Mouse (Mus musculus): ENCODE results near the gene C1qtnf1. TPM values are rescaled to one million over a fixed set of nuclear protein-coding genes. Genes with fewer than 3 reads are reported as not detected.

The C1qtnf1 gene
- total and polyA plus RNA-seq, 3 experiments, result 15.2 to 16.0 (median 15.3) TPM

DNA sequence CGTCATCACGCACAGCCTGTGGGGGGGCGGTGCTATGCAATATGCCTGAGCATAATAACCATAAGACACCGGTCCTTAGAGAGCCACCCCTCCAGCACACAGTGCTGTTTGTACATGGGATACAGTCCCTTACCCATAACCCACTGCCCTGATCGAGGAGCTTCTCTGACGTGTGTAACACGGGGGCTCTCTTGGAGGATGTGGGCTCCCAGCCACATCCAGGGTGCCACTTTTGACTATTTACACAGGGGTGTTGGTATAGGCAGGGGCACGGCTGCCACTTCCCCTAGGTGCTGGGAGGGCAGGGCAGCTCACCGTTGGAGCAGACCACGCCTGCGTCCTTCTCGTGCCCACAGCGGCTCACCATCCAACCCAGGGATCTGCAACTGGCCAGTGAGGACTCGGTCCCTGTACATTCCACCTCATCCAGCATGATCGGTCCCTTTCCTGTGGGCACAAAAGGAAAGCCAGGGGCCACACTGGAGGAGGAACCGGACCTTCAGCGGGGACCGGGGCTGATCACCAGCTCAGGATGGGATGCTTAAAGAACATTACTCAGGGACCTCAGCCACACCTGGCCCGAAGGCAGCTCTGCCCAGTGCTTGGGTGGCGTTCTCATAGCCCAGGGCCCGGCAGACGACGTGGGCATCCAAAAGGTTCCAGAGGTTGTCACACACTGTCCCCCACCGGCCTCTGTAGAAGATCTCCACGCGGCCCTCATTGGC, 30.0 kb upstream of the C1qtnf1 start:
- Histone ChIP-seq H3K4me1 (ENCODE audit: control insufficient read depth, insufficient read depth, low read length) (peaks cover 13% of the 10 kb centered on the region), H3K9ac (ENCODE audit: low read depth, low read length) (no peak overlapping the region), H3K27ac (no peak overlapping the region), H3K79me2 (replicated peaks; ENCODE audit: control insufficient read depth, insufficient read depth, low read length) (no peaks in the 10 kb centered on the region), H3K27me3 (ENCODE audit: control insufficient read depth, insufficient read depth, low read length) (no peaks in the 10 kb centered on the region), H3K36me3 (ENCODE audit: control insufficient read depth, insufficient read depth, low read length) (no peaks in the 10 kb centered on the region), H3K4me3 (no peak overlapping the region)
- no peak for DNase-seq
- 93% methylated on average over 26 of the region's 26 CpGs for WGBS
- TF ChIP-seq EP300 (IDR thresholded peaks at IDR 0.05; ENCODE audit: insufficient read depth, low read depth, low read length) (no peak), POLR2A (IDR thresholded peaks at IDR 0.05; ENCODE audit: insufficient read depth, low read depth, low read length) (no peak), CTCF (IDR thresholded peaks at IDR 0.05) (no peak)
- intact Hi-C loops (cut with DNase I), result no loop called here

DNA sequence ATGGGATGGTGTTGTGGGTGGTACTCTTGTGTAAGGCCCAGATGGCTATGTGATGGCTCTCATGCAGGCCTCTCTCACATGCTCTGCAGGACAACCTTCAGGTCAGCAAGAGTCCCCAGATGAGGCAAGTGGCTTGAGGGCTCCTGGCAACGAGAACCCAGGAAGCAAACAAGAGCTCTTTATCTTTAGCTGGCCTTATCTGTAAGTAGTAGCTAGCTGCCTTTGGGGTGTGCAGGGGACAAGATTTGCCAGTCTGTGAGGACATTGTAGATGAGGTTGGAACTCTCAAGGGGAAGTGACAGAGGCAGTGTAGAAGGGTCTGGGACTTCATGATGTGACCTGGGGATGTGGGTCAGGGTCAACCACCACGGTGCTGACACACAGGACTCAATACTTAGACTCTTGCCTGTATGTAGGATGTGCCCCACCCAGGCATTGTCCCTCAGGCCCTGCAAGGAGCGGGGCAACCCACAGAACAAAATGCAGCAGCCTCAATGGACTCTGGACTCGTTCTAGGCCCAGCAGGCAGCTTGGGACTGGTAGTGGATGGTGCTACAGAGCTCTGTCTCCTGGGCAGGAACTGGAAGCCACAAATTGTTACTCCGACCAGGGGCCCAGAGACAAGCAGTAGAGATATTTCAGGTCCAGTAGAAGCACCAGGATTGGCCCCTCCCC, 28.0 kb upstream of the C1qtnf1 start:
- no peaks in the 10 kb centered on the region for H3K27me3 ChIP-seq (ENCODE audit: control insufficient read depth, insufficient read depth, low read length)
- TF ChIP-seq EP300 (IDR thresholded peaks at IDR 0.05; ENCODE audit: insufficient read depth, low read depth, low read length), result 0 out of 2 replicates have a peak, but pooled peaks have one; percentile 29
- no peak for TF ChIP-seq CTCF (IDR thresholded peaks at IDR 0.05)
- H3K79me2 ChIP-seq (replicated peaks; ENCODE audit: control insufficient read depth, insufficient read depth, low read length), result no peaks in the 10 kb centered on the region
- peak overlapping the region; percentile 29 for H3K9ac ChIP-seq (ENCODE audit: low read depth, low read length)
- H3K4me1 ChIP-seq (ENCODE audit: control insufficient read depth, insufficient read depth, low read length), result peaks cover 18% of the 10 kb centered on the region
- 27% methylated on average over 5 of the region's 5 CpGs for WGBS
- H3K27ac ChIP-seq, result peak overlapping the region; percentile 96
- no peaks in the 10 kb centered on the region for H3K36me3 ChIP-seq (ENCODE audit: control insufficient read depth, insufficient read depth, low read length)
- DNase-seq, result peak in 1 of 2 experiments; percentile 29
- intact Hi-C loops (cut with DNase I), result no loop called here
- peak overlapping the region; percentile 44 for H3K4me3 ChIP-seq

- intact Hi-C loops (cut with DNase I), result no loop called here
- Histone ChIP-seq H3K4me3 (peak overlapping the region; percentile 44), H3K27me3 (ENCODE audit: control insufficient read depth, insufficient read depth, low read length) (no peaks in the 10 kb centered on the region), H3K36me3 (ENCODE audit: control insufficient read depth, insufficient read depth, low read length) (no peaks in the 10 kb centered on the region), H3K9ac (ENCODE audit: low read depth, low read length) (peak overlapping the region; percentile 29; the same call in 1 of the 2 replicates), H3K79me2 (replicated peaks; ENCODE audit: control insufficient read depth, insufficient read depth, low read length) (no peaks in the 10 kb centered on the region), H3K4me1 (ENCODE audit: control insufficient read depth, insufficient read depth, low read length) (peaks cover 18% of the 10 kb centered on the region), H3K27ac (peak overlapping the region; percentile 96)
- peak; percentile 51; the same call in 1 of the 2 replicates for TF ChIP-seq POLR2A (IDR thresholded peaks at IDR 0.05; ENCODE audit: insufficient read depth, low read depth, low read length)
- no peak for TF ChIP-seq CTCF (IDR thresholded peaks at IDR 0.05)
- no peak for TF ChIP-seq EP300 (IDR thresholded peaks at IDR 0.05; ENCODE audit: insufficient read depth, low read depth, low read length)
- 23% methylated on average over 6 of the region's 6 CpGs for WGBS
- DNase-seq, result peak; percentile 53 to 54
Observed at GRCm38 (mm10) chr11:118400566-118400936, 27.5 kb upstream of the C1qtnf1 start.

DNA sequence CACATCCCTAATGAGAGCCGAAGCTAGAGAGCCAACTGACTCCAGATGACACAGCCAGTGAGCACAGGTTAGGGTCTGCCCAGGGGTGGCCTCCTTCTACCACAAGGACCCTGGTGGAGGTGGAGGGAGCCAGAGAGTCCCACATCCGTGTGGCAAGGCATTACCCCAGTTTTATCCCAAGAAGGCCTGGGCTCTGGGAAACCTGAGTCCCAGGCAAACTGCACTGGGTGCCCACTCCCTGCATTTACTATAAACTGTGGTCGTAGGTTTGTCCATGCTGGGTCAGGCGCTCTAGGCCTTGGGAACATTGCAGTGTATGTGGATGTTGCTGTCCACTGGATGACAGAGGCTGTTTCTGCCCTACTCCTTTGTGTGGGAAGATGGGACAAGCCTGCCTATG, 26.8 kb upstream of the C1qtnf1 start:
- WGBS, result 56% methylated on average over 4 of the region's 4 CpGs
- peak overlapping the region; percentile 65 for H3K9ac ChIP-seq (ENCODE audit: low read depth, low read length)
- intact Hi-C loops (cut with DNase I), result no loop called here

DNA sequence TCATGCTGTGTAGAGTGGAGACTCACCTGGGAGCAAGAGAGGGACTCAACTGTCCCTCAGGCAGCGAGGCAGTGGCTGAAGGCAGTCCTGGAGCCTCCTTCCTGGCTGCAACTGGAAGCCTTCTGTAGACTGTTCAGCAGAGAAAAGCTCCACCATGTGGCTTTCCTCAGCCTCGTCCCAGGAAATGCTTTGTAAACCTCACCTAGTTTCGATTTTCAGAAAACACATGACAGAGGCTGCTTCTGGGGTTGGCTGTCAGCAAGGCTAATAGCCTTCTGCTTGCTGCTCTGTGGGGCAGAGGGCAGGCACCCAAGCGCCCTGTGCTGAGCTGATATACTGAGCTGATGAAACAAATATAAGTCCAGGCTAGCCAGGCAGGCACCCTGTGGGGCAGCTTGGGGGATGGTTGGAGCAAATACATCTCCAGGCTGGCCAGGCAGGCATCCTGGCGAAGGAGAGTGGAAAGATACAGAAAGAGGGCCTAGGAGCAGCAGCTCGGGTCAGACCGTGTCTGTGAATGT, 26.2 kb upstream of the C1qtnf1 start, which contains the start of gene Lgals3bp:
Gene Lgals3bp, minus strand, starts transcription at position 333 of the 521 bp plus-strand sequence.
- Histone ChIP-seq H3K27ac (peak within 1 kb of the TSS; percentile 96), H3K4me3 (peak within 1 kb of the TSS; percentile 44)
- intact Hi-C loops (cut with DNase I), result no loop called here

More for the DNA sequence above, 26.8 kb upstream of the C1qtnf1 start:
- Histone ChIP-seq H3K27ac (peak overlapping the region; percentile 96), H3K4me1 (ENCODE audit: control insufficient read depth, insufficient read depth, low read length) (peaks cover 18% of the 10 kb centered on the region), H3K79me2 (replicated peaks; ENCODE audit: control insufficient read depth, insufficient read depth, low read length) (no peaks in the 10 kb centered on the region), H3K36me3 (ENCODE audit: control insufficient read depth, insufficient read depth, low read length) (no peaks in the 10 kb centered on the region; the same call in 1 of the 2 replicates), H3K4me3 (peak overlapping the region; percentile 44), H3K27me3 (ENCODE audit: control insufficient read depth, insufficient read depth, low read length) (no peaks in the 10 kb centered on the region)
- TF ChIP-seq POLR2A (IDR thresholded peaks at IDR 0.05; ENCODE audit: insufficient read depth, low read depth, low read length) (no peak), CTCF (IDR thresholded peaks at IDR 0.05) (no peak), EP300 (IDR thresholded peaks at IDR 0.05; ENCODE audit: insufficient read depth, low read depth, low read length) (no peak)
- peak in 1 of 2 experiments; percentile 29 for DNase-seq

More for the DNA sequence above, 26.2 kb upstream of the C1qtnf1 start, which contains the start of gene Lgals3bp:
- Histone ChIP-seq H3K9ac (ENCODE audit: low read depth, low read length) (peak within 1 kb of the TSS; percentile 74), H3K36me3 (ENCODE audit: control insufficient read depth, insufficient read depth, low read length) (no peaks in the 10 kb centered on the region; the same call in 1 of the 2 replicates), H3K79me2 (replicated peaks; ENCODE audit: control insufficient read depth, insufficient read depth, low read length) (no peaks in the 10 kb centered on the region), H3K27me3 (ENCODE audit: control insufficient read depth, insufficient read depth, low read length) (no peaks in the 10 kb centered on the region), H3K4me1 (ENCODE audit: control insufficient read depth, insufficient read depth, low read length) (peaks cover 19% of the 10 kb centered on the region)
- DNase-seq, result peak; percentile 72 to 79
- 9% methylated on average over 7 of the region's 7 CpGs for WGBS
- TF ChIP-seq EP300 (IDR thresholded peaks at IDR 0.05; ENCODE audit: insufficient read depth, low read depth, low read length) (no peak), POLR2A (IDR thresholded peaks at IDR 0.05; ENCODE audit: insufficient read depth, low read depth, low read length) (peak; percentile 93), CTCF (IDR thresholded peaks at IDR 0.05) (peak; percentile 63)
